Mouse (Mus musculus) olfactory bulb, adult 2 months (tissue): Measurements from ENCODE around the gene Prkar2b. TPM values are rescaled to one million over a fixed set of nuclear protein-coding genes. Genes with fewer than 3 reads are reported as not detected.

Experiments
- H3K27ac ChIP-seq: fragments of 200-500 bp; 2 replicates; pipeline ENCODE4 v1.5.1; 2012; ENCODE audit warnings: low read depth, low read length; ENCODE audit not compliant: insufficient read depth
- H3K4me1 ChIP-seq: fragments of 200-500 bp; 2 replicates; pipeline ENCODE4 v1.6.1; 2012; ENCODE audit warnings: low read length; ENCODE audit not compliant: control insufficient read depth, insufficient read depth
- H3K4me3 ChIP-seq: fragments of 200-500 bp; 2 replicates; pipeline ENCODE4 v1.5.1; 2012; ENCODE audit warnings: mild to moderate bottlenecking, low read depth, low read length, moderate library complexity; ENCODE audit not compliant: insufficient read depth
- CTCF ChIP-seq: fragments of 200-500 bp; IDR thresholded peaks from 2 replicates; pipeline ENCODE4 v1.5.1; 2012; ENCODE audit warnings: low read depth, mild to moderate bottlenecking, low read length, moderate library complexity; ENCODE audit not compliant: insufficient read depth
- POLR2A ChIP-seq: fragments of 200-500 bp; IDR thresholded peaks from 2 replicates; pipeline ENCODE4 v1.6.1; 2012; ENCODE audit warnings: mild to moderate bottlenecking, low read depth, low read length, moderate library complexity; ENCODE audit not compliant: insufficient read depth
- WGBS: fragments of 180-500 bp; shearing (Covaris S2); methylation state at CpG from one replicate; pipeline ENCODE4 v1.1.7; 2018; 5-methylcytosine and 5-hydroxymethylcytosine counted together
- polyA plus RNA-seq: library from polyadenylated mRNA; stranded (reverse); fragments of >200 nt; gene quantifications from 2 replicates; pipeline ENCODE4 v1.2.4, GENCODE M21; 2012; ENCODE audit warnings: low replicate concordance; ENCODE audit not compliant: missing spikeins, insufficient read depth, insufficient read length

Prkar2b gene
- polyA plus RNA-seq, 1 experiment: not detected

DNA sequence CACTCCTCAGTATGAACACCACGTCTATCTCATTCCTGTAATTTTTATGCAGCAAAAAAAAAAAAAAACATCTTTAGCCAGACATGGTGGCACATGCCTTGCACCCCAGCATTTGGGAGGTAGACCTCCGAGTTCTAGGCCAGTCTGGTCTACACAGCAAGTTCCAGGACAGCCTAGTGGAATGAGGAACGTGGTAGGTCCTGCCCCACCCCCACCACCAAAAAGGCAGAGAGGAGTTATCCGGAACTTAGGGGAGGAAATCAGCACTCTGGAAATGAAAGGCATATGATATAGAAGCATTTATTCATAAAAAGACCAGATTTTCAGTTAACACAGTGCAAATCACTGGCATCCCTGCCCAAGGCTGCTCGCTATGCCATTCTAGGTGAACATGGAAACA lies 52.4 kb downstream of the Prkar2b start:
- 87% methylated on average over 5 of the region's 5 CpGs for WGBS
- TF ChIP-seq POLR2A (no peak), CTCF (no peak)
- no peak overlapping the region for H3K27ac ChIP-seq
- H3K4me3 ChIP-seq: no peak overlapping the region
- no peaks in the 10 kb centered on the region for H3K4me1 ChIP-seq

DNA sequence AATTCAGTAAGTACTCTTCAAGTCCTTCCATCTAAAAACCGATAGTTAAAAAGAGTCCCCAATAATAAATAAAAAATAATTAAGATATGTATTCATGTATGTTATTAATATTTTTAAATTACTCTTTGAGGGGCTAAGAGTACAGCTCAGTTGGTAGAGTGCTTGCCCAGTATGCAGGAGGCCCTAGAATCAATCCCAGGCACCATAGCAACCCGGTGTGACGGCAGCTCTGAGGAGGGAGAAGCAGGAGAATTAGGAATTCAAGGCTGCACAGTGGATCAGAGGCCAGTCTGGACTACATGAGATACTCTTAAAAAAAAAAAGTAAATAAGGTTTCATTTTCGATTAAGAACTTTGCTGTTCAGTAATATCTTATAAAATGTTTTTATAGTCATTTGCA lies 53.5 kb downstream of the Prkar2b start:
- TF ChIP-seq POLR2A: no peak
- no peak for TF ChIP-seq CTCF
- Histone ChIP-seq H3K4me3 (no peak overlapping the region), H3K27ac (no peak overlapping the region), H3K4me1 (no peaks in the 10 kb centered on the region)
- 94% methylated on average over 4 of the region's 4 CpGs for WGBS

DNA sequence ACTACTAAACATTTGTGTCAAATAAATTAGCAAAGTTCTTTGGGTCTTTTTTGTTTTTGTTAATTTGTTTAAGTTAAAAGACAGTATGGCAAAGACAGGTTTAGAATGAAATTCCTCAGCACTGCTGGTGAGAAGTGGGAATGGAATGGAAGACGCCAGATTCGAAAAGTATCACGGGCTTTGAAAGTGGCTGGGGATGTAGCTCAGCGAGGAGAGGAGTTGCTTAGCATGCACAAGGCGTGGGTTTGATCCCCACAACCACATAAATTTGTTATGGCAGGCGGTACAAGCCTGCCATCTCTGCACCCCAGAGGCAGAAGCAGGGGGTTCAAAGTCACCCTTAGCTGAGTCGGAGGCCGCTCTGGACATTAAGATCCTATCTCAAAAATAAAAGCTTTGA lies 54.1 kb downstream of the Prkar2b start:
- Histone ChIP-seq H3K4me1 (no peaks in the 10 kb centered on the region), H3K4me3 (no peak overlapping the region), H3K27ac (no peak overlapping the region)
- TF ChIP-seq POLR2A (no peak), CTCF (no peak)
- 98% methylated on average over 8 of the region's 8 CpGs for WGBS

DNA sequence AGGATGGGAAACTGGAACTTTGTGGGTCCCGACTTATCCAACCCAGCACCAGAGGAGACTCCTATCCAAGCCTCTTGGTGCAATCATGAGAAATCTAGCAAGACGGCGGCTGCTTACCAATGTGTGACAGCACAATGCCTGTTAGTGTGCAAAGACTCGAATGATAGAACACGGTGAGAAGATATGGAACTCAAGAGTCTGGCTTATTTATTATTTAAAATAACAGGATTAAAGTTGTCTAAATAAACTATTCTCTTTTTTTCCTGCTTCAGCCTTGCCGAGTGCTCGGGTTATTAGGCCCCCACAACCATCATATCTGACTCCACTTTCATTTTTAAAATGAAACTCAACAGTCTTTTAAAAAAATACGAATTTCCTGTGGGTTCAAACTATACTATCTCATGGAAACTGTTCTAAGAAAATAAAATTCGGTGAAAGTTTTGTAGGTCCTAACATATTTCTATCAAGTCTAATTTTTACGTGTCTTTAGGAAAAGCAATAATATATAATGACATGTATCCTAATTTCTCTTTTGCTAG lies 54.6 kb downstream of the Prkar2b start:
- TF ChIP-seq POLR2A: no peak
- WGBS: 93% methylated on average over 10 of the region's 10 CpGs
- no peak overlapping the region for H3K4me3 ChIP-seq
- no peak overlapping the region for H3K27ac ChIP-seq
- no peaks in the 10 kb centered on the region for H3K4me1 ChIP-seq

DNA sequence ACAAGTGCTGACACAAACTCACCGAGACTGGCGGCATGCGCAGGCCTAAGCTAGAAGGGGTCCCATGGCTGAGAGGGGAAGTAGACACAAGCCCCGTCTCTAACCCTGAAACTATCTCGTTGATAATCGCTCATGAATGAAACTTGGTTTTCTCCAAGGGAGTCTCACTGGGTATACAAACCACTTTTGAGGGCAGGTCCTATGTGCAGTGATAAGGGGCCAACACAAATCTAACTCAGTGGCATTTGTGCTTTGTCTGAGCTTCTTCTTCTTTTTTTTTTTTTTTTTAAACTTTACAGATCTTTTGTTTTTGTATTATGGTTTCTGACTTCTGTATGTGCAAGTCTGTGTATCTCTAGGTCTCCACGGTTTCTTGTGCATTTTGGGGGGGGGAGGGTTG lies 60.6 kb downstream of the Prkar2b start:
- Histone ChIP-seq H3K27ac (no peak overlapping the region), H3K4me1 (peaks cover 2% of the 10 kb centered on the region; the same call in 1 of the 2 replicates), H3K4me3 (no peak overlapping the region)
- TF ChIP-seq CTCF (no peak), POLR2A (no peak)
- WGBS: 95% methylated on average over 7 of the region's 7 CpGs

DNA sequence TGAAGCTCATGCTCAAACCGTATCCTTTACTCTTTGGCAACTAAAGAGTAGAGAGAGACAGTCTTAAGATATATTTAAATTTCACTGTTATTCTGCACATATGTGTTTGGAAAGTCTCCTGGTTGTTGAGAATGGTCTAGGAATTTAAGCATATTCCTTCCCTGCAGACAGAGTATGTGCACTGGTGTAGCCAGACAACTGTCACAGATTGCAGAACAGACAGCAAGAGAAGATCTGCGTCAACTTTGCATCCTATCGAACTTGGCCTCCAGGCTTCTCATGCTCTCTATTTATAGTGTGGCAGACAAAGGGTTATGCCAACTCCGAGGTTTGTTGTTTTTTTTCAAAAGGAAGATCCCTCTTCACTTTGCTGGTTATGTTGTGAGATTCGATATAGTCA lies 62.4 kb downstream of the Prkar2b start:
- Histone ChIP-seq H3K27ac (no peak overlapping the region), H3K4me1 (peaks cover 2% of the 10 kb centered on the region; the same call in 1 of the 2 replicates), H3K4me3 (no peak overlapping the region)
- WGBS: 77% methylated on average over 5 of the region's 5 CpGs
- no peak for TF ChIP-seq POLR2A
- no peak for TF ChIP-seq CTCF

DNA sequence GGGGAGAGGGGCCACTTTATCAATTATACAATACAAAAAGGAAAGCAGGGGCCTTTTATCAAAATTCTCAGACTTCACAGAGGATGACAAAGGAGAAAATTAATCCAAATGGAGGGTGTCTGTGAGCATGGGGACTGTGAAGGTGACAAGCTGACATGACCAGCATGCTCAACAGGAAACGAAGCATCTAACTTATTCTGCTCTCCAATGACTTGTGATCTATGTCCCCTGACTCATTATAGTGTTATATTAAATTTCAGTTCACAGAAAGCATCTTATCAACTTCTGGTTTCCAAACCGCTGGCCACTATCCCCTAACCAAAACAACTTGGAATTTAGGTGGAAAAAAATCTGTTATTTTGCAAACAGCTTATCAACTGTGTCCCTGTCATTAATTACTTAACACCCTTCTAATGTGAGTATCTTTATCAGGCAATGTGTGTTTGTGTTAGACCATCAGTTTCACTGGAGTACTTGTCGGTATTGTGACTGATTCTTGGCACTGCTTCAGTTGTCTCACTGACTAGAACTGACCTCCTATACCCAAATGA lies 63.7 kb downstream of the Prkar2b start:
- H3K4me3 ChIP-seq: no peak overlapping the region
- peaks cover 2% of the 10 kb centered on the region; the same call in 1 of the 2 replicates for H3K4me1 ChIP-seq
- WGBS: 83% methylated on average over 3 of the region's 3 CpGs
- TF ChIP-seq POLR2A (no peak), CTCF (no peak)
- no peak overlapping the region for H3K27ac ChIP-seq

DNA sequence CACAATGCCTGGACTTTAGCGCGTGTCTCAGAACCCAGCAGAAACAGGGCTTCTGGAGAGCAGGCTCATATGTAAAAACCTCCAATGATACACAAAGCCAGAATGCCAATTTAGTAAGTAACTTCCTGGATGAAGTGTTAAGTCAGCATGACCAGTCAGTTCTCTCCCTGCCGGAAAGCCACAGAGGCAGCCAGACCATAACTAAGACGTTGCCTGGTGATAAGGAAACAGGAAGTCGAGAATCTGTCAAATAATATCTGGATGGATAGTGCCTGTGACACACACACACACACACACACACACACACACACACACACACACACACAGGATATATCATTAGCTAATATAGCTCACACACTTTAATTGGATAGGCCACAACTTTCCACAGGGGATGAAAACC lies 64.2 kb downstream of the Prkar2b start:
- no peak overlapping the region for H3K4me3 ChIP-seq
- peaks cover 2% of the 10 kb centered on the region; the same call in 1 of the 2 replicates for H3K4me1 ChIP-seq
- 85% methylated on average over 5 of the region's 5 CpGs for WGBS
- H3K27ac ChIP-seq: no peak overlapping the region
- TF ChIP-seq CTCF (no peak), POLR2A (no peak)

DNA sequence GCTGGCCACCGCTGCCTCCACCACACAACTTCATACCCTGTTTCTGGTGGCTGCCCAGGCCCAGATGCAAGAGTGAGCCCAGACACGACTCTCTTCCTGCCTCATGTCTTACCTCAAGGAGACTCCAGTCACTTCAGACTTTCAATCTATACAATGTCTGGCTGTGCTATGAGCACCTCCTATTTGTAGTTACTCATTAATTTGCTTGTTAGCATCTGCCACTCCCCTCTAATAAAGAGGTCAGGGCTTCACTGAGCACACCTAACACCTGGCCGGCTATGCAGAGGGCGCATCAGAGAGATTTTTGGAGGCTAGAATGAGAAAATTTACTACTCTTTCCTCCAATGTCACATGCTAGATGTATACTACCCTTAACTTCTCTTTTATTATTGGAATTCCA lies 70.5 kb downstream of the Prkar2b start:
- TF ChIP-seq POLR2A (no peak), CTCF (no peak)

DNA sequence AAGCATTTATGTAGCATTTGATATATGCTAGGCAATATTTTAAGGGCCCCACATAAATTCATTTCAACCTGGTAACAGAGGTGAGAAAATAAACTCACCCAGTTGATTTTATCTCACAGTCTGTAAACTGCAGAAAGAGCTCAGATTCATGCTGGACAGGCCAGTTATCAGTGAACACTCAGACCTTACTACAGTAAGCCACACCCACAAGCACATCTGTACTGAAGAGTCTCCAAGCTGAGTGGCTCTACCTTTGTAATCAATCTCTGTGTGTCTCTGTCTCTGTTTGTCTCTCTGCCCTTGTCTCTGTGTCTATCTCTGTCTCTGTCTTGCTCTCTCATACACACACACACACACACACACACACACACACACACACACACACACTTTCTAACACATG lies 71.4 kb downstream of the Prkar2b start:
- peaks cover under 1% of the 10 kb centered on the region; the same call in 1 of the 2 replicates for H3K4me1 ChIP-seq
- no peak overlapping the region for H3K27ac ChIP-seq
- TF ChIP-seq POLR2A (no peak), CTCF (no peak)
- no peak overlapping the region for H3K4me3 ChIP-seq

More for the DNA sequence above, 70.5 kb downstream of the Prkar2b start:
- H3K4me3 ChIP-seq: no peak overlapping the region
- WGBS: 97% methylated on average over 4 of the region's 4 CpGs
- no peaks in the 10 kb centered on the region for H3K4me1 ChIP-seq
- H3K27ac ChIP-seq: no peak overlapping the region
